Mouse (Mus musculus): ENCODE data around the gene Ppm1l.

Ppm1l gene

GRCm38 (mm10) chr3:69333819-69334218, 17.2 kb downstream of the Ppm1l start:
- no peak for DNase-seq (ENCODE audit: low spot score in 2 of 2)

- no peak for DNase-seq (ENCODE audit: low spot score in 2 of 2)
Measured at GRCm38 (mm10) chr3:69340486-69340885, 23.8 kb downstream of the Ppm1l start.

GRCm38 (mm10) chr3:69340971-69341370, 24.3 kb downstream of the Ppm1l start:
- DNase-seq (ENCODE audit: low spot score in 2 of 2): no peak

GRCm38 (mm10) chr3:69341514-69341913, 24.9 kb downstream of the Ppm1l start:
- DNase-seq (ENCODE audit: low spot score in 2 of 2): no peak

- no peak for DNase-seq (ENCODE audit: low spot score in 2 of 2)
Measured at GRCm38 (mm10) chr3:69342247-69342921, 25.7 kb downstream of the Ppm1l start.

GRCm38 (mm10) chr3:69343124-69343523, 26.5 kb downstream of the Ppm1l start:
- DNase-seq (ENCODE audit: low spot score in 2 of 2): no peak

- DNase-seq (ENCODE audit: low spot score in 2 of 2): no peak
Measured at GRCm38 (mm10) chr3:69346514-69346913, 29.9 kb downstream of the Ppm1l start.

GRCm38 (mm10) chr3:69348197-69348920, 31.7 kb downstream of the Ppm1l start:
- DNase-seq (ENCODE audit: low spot score in 2 of 2): no peak

GRCm38 (mm10) chr3:69348921-69349237, 32.2 kb downstream of the Ppm1l start:
- no peak for DNase-seq (ENCODE audit: low spot score in 2 of 2)

GRCm38 (mm10) chr3:69349973-69350372, 33.3 kb downstream of the Ppm1l start:
- no peak for DNase-seq (ENCODE audit: low spot score in 2 of 2)

- DNase-seq (ENCODE audit: low spot score in 2 of 2): no peak
Measured at GRCm38 (mm10) chr3:69352194-69352593, 35.5 kb downstream of the Ppm1l start.

- no peak for DNase-seq (ENCODE audit: low spot score in 2 of 2)
Measured at GRCm38 (mm10) chr3:69354681-69355080, 38.0 kb downstream of the Ppm1l start.

- no peak for DNase-seq (ENCODE audit: low spot score in 2 of 2)
Measured at GRCm38 (mm10) chr3:69356078-69356665, 39.5 kb downstream of the Ppm1l start.

GRCm38 (mm10) chr3:69356781-69357180, 40.1 kb downstream of the Ppm1l start:
- no peak for DNase-seq (ENCODE audit: low spot score in 2 of 2)

GRCm38 (mm10) chr3:69357897-69358619, 41.4 kb downstream of the Ppm1l start:
- no peak for DNase-seq (ENCODE audit: low spot score in 2 of 2)

- DNase-seq (ENCODE audit: low spot score in 2 of 2): no peak
Measured at GRCm38 (mm10) chr3:69358620-69358964, 41.9 kb downstream of the Ppm1l start.

GRCm38 (mm10) chr3:69360263-69360895, 43.7 kb downstream of the Ppm1l start:
- no peak for DNase-seq (ENCODE audit: low spot score in 2 of 2)

GRCm38 (mm10) chr3:69361487-69362349, 45.1 kb downstream of the Ppm1l start:
- DNase-seq (ENCODE audit: low spot score in 2 of 2): no peak

- DNase-seq (ENCODE audit: low spot score in 2 of 2): no peak
Measured at GRCm38 (mm10) chr3:69362350-69362790, 45.7 kb downstream of the Ppm1l start.

GRCm38 (mm10) chr3:69362906-69363305, 46.2 kb downstream of the Ppm1l start:
- no peak for DNase-seq (ENCODE audit: low spot score in 2 of 2)

- DNase-seq (ENCODE audit: low spot score in 2 of 2): no peak
Measured at GRCm38 (mm10) chr3:69364151-69364550, 47.5 kb downstream of the Ppm1l start.

Measured in spleen, postnatal 4 days (tissue).